Mouse (Mus musculus) liver, embryonic 11.5 days (tissue): ENCODE data around the gene Mmp24. TPM values are rescaled to one million over a fixed set of nuclear protein-coding genes. Genes with fewer than 3 reads are reported as not detected.
A peak's percentile ranks its signal among the peaks of the same experiment; 100 is the strongest.

Source experiments
- ATAC-seq: fragments of 200-750 bp; cut with Nextera tagmentation; replicated peaks from 2 replicates; pipeline ENCODE4 v1.8.0; 2017; ENCODE audit warnings: moderate number of reproducible peaks, mild to moderate bottlenecking, moderate TSS enrichment, moderate library complexity; ENCODE audit not compliant: low FRiP score
- DNase-seq: peaks from one replicate; pipeline ENCODE4 v3.0.0-alpha.2; 2017; ENCODE audit warnings: low spot score
- H3K27ac ChIP-seq: fragments of 300-500 bp; sonication (generic); 2 replicates; pipeline ENCODE4 v1.5.1; 2014; ENCODE audit warnings: mild to moderate bottlenecking, low read depth, low read length, control low read depth
- H3K27me3 ChIP-seq: fragments of 300-500 bp; sonication (generic); replicated peaks from 2 replicates; pipeline ENCODE4 v1.6.1; 2014; ENCODE audit warnings: low read length, mixed read lengths; ENCODE audit not compliant: control insufficient read depth, insufficient read depth
- H3K36me3 ChIP-seq: fragments of 300-500 bp; sonication (generic); 2 replicates; pipeline ENCODE4 v1.6.1; 2014; ENCODE audit warnings: mild to moderate bottlenecking, low read length, moderate library complexity, mixed read lengths; ENCODE audit not compliant: control insufficient read depth, insufficient read depth
- H3K4me1 ChIP-seq: fragments of 300-500 bp; sonication (generic); replicated peaks from 2 replicates; pipeline ENCODE4 v1.6.1; 2014; ENCODE audit warnings: low read length, mixed read lengths; ENCODE audit not compliant: control insufficient read depth, insufficient read depth
- H3K4me2 ChIP-seq: fragments of 300-500 bp; sonication (generic); 2 replicates; pipeline ENCODE4 v1.6.1; 2014; ENCODE audit warnings: mild to moderate bottlenecking, control low read depth, moderate library complexity
- H3K4me3 ChIP-seq: fragments of 300-500 bp; sonication (generic); 2 replicates; pipeline ENCODE4 v1.5.1; 2014; ENCODE audit warnings: low read depth, low read length, control low read depth
- H3K9ac ChIP-seq: fragments of 300-500 bp; sonication (generic); 2 replicates; pipeline ENCODE4 v1.6.1; 2014; ENCODE audit warnings: low read depth, low read length, control low read depth
- H3K9me3 ChIP-seq: fragments of 300-500 bp; sonication (generic); 2 replicates; pipeline ENCODE4 v1.6.1; 2016; ENCODE audit warnings: low read length, inconsistent platforms, mixed read lengths; ENCODE audit not compliant: control insufficient read depth
- WGBS: fragments of 180-500 bp; shearing (Covaris S2); extraction: QIAGEN DNeasy Blood & Tissue Kit; methylation state at CpG from one replicate; pipeline ENCODE4 v1.1.7; 2014; 5-methylcytosine and 5-hydroxymethylcytosine counted together
- polyA plus RNA-seq: library from polyadenylated mRNA; unstranded; fragments of >200 nt; fragmentation: Nextera tagmentation; extraction: Ambion mirVana; gene quantifications from 2 replicates; pipeline ENCODE4 v1.2.1, GENCODE M21; 2014

The Mmp24 gene
- polyA plus RNA-seq, 1 experiment from 2014 or later: not detected

GRCm38 (mm10) chr2:155846930-155847329 lies 71.8 kb downstream of the Mmp24 start:
- Histone ChIP-seq H3K4me2 (no peak overlapping the region), H3K4me3 (no peak overlapping the region), H3K27ac (no peak overlapping the region), H3K36me3 (peaks cover 23% of the 10 kb centered on the region), H3K9me3 (no peaks in the 10 kb centered on the region), H3K4me1 (0 out of 2 replicates have a peak, but pooled peaks cover 9% of the 10 kb centered on the region), H3K27me3 (no peaks in the 10 kb centered on the region), H3K9ac (no peak overlapping the region)
- ATAC-seq (no peak), DNase-seq (no peak)
- WGBS: 85% methylated on average over 8 of the region's 8 CpGs

DNA sequence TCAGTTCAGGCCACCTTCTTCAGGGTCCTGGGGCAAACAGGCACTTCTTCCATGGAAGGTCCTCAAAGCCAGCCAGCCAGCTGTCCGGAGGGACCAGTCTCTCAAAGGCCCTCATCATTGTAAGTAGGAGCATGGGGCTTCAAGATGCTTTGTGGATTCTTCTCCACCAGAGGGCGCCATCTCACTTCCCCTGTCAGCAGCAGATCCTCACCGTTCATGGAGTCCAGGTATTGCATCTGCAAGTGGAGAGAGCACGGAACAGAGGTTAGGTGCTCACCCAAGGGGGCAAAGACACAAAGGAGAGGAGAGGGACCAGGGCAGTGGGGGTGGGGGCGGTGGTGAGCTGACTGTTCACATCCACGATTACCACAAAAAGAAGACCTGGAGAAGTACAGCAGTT lies 73.1 kb downstream of the Mmp24 start:
- H3K36me3 ChIP-seq: peaks cover 23% of the 10 kb centered on the region
- 45% methylated on average over 6 of the region's 6 CpGs for WGBS

DNA sequence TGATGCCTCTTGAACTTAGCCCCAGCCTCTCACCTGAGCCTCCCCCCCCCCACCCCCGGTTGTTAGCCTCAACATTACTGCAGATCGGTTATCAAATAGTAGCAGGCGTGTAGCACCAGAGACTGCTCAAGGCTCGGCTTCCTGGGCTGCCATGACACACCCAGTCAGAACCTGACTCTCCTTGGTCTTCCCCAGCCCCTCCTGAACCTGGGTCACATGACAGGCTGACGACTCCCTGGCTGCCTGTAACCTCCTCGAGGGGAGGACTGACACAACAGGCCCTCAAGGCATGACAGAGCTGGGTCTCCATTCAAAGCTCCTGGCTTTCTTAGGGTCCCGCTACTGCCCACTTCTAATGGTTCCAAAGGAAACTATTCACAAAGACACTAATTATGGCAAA lies 74.3 kb downstream of the Mmp24 start:
- ATAC-seq: peak; percentile 73
- Histone ChIP-seq H3K4me3 (no peak overlapping the region), H3K9ac (no peak overlapping the region), H3K4me1 (0 out of 2 replicates have a peak, but pooled peaks cover 9% of the 10 kb centered on the region), H3K36me3 (peaks cover 23% of the 10 kb centered on the region), H3K9me3 (no peaks in the 10 kb centered on the region), H3K27me3 (no peaks in the 10 kb centered on the region), H3K4me2 (no peak overlapping the region), H3K27ac (0 out of 2 replicates have a peak overlapping the region, but pooled peaks have one; percentile 16)
- DNase-seq: no peak
- WGBS: 51% methylated on average over 7 of the region's 7 CpGs

More for the DNA sequence above, 73.1 kb downstream of the Mmp24 start:
- Histone ChIP-seq H3K4me3 (no peak overlapping the region), H3K4me1 (0 out of 2 replicates have a peak, but pooled peaks cover 9% of the 10 kb centered on the region), H3K9me3 (no peaks in the 10 kb centered on the region), H3K4me2 (no peak overlapping the region), H3K9ac (no peak overlapping the region), H3K27me3 (no peaks in the 10 kb centered on the region), H3K27ac (no peak overlapping the region)
- peak; percentile 65 for DNase-seq
- ATAC-seq: no peak; the same call in 1 of the 2 replicates

DNA sequence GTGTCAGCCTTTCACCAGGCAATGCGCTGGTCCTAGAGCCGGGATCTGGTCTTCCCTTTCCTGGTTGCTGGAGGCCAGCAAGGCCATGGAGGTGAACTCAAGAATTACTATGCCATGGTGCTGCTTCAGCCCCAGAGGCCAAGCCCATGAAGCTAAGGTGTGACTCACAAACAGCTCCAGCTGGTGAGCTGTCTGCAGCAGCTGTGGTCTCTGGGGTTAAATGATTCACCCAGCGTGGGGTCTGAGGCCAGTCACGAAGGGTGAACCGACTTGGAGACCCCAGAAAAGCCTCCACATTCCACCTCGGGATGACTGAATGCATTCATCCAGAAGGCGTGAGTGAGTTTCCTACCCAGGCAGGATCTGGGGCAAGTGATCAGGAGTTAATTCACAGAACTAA lies 75.0 kb downstream of the Mmp24 start:
- Histone ChIP-seq H3K36me3 (peaks cover 23% of the 10 kb centered on the region), H3K4me1 (0 out of 2 replicates have a peak, but pooled peaks cover 9% of the 10 kb centered on the region), H3K27me3 (no peaks in the 10 kb centered on the region), H3K9ac (no peak overlapping the region), H3K27ac (0 out of 2 replicates have a peak overlapping the region, but pooled peaks have one; percentile 16), H3K9me3 (no peaks in the 10 kb centered on the region), H3K4me3 (no peak overlapping the region), H3K4me2 (no peak overlapping the region)
- DNase-seq (no peak), ATAC-seq (no peak)
- 80% methylated on average over 7 of the region's 7 CpGs for whole genome bisulfite sequencing

GRCm38 (mm10) chr2:155852536-155852935 lies 77.4 kb downstream of the Mmp24 start:
- ATAC-seq: no peak
- H3K27me3 ChIP-seq: no peaks in the 10 kb centered on the region
- H3K4me3 ChIP-seq: no peak overlapping the region
- H3K4me2 ChIP-seq: no peak overlapping the region
- 87% methylated on average over 5 of the region's 5 CpGs for WGBS
- DNase-seq: no peak
- H3K9me3 ChIP-seq: no peaks in the 10 kb centered on the region
- H3K9ac ChIP-seq: no peak overlapping the region
- peaks cover 20% of the 10 kb centered on the region for H3K36me3 ChIP-seq
- no peak overlapping the region for H3K27ac ChIP-seq
- 0 out of 2 replicates have a peak, but pooled peaks cover 9% of the 10 kb centered on the region for H3K4me1 ChIP-seq

DNA sequence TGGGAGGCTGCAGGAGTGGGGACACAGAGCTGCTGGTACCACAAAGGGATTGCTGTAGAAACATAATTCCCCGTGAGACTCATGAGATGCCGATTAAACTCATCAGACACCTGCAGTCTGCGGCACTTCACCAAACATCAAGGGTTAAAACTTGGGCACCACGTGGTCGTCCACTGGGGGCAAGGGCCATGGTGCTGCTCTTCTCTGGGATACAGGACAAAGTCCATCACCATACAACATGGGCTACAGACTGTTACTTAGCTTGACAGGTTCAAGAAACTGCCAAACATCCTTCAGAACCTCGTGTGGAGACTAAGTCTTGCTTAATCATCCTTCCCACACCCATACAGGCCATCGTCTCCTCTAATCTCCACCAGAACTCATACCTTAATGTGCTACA lies 85.0 kb downstream of the Mmp24 start:
- 73% methylated on average over 7 of the region's 7 CpGs for WGBS
- H3K4me1 ChIP-seq: no peaks in the 10 kb centered on the region
- H3K36me3 ChIP-seq: no peaks in the 10 kb centered on the region; the same call in 1 of the 2 replicates

DNA sequence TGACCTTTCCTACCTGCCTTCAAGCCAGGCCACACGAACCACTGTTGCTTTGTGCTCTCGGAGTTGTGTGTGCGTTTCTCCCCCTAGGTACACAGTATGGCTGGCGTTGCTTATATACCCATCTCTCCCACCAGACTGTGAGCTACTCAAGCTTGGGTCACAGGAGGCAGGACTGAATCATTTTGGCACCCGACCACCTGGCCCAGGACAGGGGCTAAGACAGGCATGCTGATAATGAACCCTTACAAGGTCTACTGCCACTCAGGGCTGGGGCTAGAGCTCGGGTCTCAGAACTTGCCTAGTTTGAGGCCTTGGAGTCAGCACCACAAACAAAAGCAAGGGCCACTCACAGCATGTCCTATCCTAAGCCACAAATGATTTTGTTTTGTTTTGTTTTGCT lies 86.4 kb downstream of the Mmp24 start:
- H3K4me3 ChIP-seq: no peak overlapping the region
- H3K27ac ChIP-seq: no peak overlapping the region
- H3K4me2 ChIP-seq: no peak overlapping the region
- DNase-seq (no peak), ATAC-seq (no peak)
- H3K9ac ChIP-seq: no peak overlapping the region
- no peaks in the 10 kb centered on the region for H3K27me3 ChIP-seq
- H3K36me3 ChIP-seq: no peaks in the 10 kb centered on the region; the same call in 1 of the 2 replicates
- H3K4me1 ChIP-seq: no peaks in the 10 kb centered on the region
- 87% methylated on average over 6 of the region's 6 CpGs for WGBS
- H3K9me3 ChIP-seq: no peaks in the 10 kb centered on the region

More for the DNA sequence above, 85.0 kb downstream of the Mmp24 start:
- Histone ChIP-seq H3K4me3 (no peak overlapping the region), H3K9ac (no peak overlapping the region), H3K27me3 (no peaks in the 10 kb centered on the region), H3K9me3 (no peaks in the 10 kb centered on the region), H3K4me2 (no peak overlapping the region), H3K27ac (no peak overlapping the region)
- no peak for DNase-seq
- no peak for ATAC-seq

DNA sequence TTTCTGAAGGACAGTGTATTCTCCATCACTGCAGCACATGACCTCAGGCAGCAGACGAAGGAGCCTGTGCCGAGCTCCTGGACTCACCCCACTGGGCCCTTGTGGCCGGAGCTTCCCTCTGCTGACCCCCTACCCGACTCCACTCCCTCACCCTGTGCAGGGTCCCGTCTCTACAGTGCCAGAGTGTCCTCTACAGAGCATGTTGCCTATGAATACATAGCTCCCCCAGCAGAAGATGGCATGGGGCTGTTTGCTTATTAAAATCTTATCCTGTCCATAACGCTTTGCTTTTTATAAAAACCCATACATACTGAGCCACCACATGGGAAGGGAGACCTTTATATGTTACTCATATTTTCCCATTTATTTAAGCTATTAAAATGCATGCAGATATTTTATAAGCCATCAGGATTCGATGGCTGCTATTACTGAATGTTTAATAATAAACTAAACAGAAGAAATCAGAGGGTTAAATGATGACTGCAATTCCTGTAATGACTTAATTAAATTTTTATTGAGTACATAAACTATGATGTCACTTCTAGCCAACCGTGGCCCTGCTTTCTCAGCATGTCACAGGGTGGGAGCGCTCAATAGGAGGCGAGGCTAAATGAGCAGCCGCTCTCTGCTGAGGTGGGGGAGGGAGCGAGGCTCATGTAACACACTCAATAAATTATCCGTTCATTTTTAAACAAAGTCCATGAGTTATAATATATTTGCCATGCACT lies 87.6 kb downstream of the Mmp24 start:
- no peak overlapping the region for H3K4me2 ChIP-seq
- H3K27me3 ChIP-seq: no peaks in the 10 kb centered on the region
- H3K4me3 ChIP-seq: no peak overlapping the region
- H3K27ac ChIP-seq: no peak overlapping the region
- no peaks in the 10 kb centered on the region for H3K4me1 ChIP-seq
- H3K9ac ChIP-seq: no peak overlapping the region
- WGBS: 87% methylated on average over 13 of the region's 13 CpGs
- H3K36me3 ChIP-seq: no peaks in the 10 kb centered on the region; the same call in 1 of the 2 replicates
- no peaks in the 10 kb centered on the region for H3K9me3 ChIP-seq
- DNase-seq (no peak), ATAC-seq (no peak)
